Mouse (Mus musculus) spleen, adult 18-20 months (tissue): ENCODE data around the gene Itgb2l.

Experiments
- DNase-seq, 2 experiments: peaks; one replicate each; pipeline ENCODE4 v3.0.0; 2022; ENCODE audit warnings: mixed read lengths in 2 of 2

Gene Itgb2l

DNA sequence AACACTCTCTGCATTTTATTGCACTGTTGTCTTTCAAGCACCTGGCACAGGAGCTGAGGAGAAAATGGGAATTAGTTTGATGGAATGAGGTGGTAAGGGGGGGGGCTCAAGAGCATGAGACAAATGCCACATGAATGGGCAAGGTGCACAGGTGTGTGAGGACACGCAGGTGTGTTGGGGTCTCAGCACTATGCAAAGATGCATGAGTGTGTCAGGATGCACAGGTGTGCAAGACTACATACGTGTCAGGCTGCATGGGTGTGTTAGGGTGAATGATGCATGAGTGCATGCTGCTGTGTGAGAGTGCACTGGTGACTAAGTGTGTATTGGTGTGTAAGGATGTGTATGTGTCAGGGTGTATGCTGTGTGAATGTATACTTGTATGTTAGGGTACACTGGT is 18.4 kb downstream of the Itgb2l start:
- no peak for DNase-seq

DNA sequence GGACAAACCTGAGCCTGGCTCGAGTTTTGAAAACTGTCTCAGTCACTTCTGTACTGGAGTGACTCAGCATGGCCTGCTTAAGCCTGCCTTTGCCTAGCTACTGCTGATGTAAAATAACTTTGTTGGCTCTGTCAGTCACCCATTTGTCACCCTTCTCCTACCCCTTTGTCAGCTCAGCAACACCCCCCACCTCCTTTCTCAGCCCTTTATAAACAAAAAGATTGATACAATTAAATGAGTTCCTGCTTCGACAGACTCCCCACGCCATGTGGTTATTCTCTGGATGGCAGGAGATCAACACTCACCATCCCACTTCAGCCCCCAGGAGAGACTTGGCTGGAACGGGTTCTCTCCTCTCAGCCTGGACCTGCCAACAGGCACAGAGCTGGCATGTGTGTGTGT is 35.4 kb downstream of the Itgb2l start:
- DNase-seq: no peak

DNA sequence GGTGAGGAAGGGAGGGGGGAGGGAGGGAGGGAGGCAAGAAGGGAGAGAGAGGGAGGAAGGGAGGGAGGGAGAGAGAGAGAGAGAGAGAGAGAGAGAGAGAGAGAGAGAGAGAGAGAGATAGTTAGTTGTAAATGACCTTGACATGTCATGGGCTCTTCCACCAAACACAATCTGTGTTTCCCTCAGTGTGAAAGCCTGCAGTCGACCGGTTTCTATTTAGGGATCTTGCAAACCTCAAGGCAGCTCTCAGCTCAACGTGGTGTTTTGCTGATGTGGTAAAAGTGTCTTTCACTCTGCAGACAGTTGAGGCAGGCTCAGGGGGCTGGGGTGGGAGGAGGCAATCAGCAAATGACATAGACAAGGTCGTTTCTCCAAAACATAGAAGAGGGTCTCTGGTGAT is 37.1 kb downstream of the Itgb2l start:
- no peak for DNase-seq

DNA sequence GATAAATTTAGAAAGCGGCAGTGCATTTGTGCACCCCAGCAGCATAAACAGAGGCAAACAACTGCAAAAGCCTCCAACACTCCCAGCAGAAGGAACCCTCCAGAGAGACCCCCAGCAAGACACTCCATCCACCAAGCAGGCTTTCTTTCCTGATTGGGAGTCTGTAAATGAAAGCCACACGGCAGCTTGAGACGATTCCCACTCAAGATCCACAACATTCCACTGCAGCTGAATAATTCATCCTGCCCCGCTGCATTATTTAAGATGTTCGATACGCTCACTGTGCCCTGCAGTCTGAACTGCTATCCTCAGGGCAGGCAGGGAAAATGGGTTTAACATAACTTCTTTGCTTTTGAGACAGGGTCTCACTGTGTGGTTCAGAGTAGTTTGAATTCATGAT is 41.1 kb downstream of the Itgb2l start:
- DNase-seq: no peak

DNA sequence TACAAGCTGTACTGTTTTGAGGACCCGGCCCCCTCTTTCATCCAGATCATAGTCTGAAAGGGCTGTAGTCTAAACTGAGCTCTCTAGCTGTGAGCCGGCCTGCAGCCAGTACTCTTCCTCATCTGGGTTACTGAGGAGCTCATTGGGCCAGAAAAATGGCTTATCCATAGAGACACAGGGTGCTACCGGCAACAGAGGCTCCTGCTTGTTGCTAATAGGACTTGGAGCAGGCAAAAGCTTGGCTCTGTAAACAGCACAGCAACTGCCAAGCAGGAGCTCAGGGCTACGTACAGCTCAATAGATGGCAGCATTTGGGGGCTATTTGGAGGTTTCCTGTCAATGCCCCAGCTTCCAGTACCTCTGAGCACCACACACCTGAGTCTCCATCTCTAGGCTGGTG is 43.4 kb downstream of the Itgb2l start:
- no peak for DNase-seq

DNA sequence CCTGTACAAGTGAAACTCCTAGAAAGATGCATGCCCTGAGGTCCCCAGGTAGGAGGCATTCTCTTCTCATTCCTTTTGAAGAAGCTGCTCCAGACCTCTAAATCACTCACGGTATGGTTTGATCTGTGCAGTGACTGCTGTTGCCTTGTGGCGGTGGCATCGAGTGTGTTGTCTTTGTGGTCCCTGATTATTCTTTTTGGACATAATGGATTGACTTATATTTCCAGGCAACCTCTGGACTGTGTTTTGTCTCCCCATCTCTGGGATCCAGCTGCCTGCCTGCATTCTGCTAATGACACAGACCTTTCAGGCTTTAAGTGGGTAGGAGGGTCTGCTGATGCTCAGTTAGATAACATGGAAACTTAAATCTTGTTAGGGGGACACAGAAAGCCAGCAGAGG is 44.6 kb downstream of the Itgb2l start:
- no peak for DNase-seq

DNA sequence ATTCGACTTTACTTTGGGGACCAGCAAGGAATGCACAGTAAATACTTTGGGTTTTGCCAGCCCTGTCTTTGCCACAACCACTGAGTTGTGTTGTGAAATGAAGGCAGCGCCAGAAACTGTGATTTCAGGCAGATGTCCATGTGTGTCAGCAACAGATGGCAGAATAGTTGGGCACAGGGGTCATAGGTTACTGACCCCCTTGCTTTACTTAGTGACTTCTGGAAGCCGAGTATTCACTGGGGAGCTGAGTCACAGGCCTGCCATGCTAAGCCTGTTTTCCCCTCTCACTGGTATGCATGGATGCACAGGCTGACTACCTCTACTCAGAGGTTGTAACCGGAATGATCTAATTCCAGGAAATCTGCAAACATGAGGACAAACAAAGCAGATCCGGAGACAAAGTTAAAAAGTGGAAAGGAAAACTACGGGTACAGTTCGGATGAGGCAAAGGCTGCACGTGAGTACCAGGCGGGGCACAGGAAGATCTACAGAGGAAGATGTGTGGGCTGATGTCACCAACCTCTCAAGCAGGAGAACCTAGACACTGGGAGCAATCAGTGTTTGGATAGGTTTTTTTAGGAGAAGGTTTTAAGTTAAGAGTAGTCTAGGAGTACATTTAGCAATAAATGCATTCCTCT is 47.3 kb downstream of the Itgb2l start:
- no peak for DNase-seq

DNA sequence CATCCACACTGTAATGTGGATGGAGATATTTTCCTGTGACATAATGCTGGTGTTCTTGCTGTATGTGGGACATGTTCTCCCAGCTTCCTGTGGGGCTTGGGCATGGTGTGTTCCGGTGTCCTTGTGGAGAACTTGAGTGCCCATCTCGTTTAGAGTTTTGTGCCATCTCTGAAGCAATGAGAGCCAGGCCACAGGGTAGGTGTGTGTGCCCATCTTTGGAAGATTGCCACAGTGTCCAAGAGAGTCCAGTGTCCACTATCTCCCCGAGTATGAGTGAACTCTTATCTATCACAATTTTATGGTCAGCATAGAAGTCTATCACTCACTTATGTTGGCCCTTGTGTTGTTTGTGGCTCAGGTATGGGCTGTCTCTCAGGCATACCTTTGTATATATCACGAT is 47.9 kb downstream of the Itgb2l start:
- no peak for DNase-seq

DNA sequence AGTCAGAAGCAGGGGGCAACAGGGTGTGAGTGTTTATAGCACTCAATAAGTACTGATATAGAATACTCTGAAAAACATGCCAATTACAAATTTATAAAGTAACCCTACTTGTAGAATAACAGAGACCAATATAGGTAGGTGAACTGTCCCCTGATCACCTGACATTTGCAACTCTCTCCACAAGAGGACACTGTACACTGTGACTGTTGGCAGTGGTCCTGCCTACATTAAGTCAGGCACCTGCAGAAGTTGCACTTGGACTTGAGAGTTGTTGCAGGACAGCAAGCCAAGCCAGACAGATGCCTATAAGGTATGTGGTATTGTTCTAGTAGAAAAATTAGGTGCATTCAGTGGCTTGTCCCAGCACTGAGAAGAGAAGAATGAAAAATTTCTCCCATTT is 52.3 kb downstream of the Itgb2l start:
- DNase-seq: no peak

DNA sequence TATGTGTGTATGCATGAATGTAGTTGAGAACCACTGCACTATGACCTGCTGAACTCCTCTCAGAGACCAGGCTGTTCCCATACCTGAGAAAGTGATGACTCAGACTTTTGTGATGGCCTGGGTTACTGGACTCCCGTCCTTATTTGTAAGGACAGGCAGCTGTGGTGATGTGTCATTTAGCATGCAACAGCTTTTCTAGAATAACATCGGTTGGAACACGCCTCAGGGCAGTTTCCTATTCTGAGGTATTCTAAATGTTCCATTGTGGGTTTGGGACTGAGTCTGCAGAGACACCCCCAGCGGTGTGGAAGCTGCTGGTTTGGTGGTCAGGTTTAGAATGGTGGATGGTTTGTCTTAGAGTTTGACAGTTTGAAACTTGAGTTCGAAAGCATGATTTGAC is 54.9 kb downstream of the Itgb2l start:
- no peak for DNase-seq

DNA sequence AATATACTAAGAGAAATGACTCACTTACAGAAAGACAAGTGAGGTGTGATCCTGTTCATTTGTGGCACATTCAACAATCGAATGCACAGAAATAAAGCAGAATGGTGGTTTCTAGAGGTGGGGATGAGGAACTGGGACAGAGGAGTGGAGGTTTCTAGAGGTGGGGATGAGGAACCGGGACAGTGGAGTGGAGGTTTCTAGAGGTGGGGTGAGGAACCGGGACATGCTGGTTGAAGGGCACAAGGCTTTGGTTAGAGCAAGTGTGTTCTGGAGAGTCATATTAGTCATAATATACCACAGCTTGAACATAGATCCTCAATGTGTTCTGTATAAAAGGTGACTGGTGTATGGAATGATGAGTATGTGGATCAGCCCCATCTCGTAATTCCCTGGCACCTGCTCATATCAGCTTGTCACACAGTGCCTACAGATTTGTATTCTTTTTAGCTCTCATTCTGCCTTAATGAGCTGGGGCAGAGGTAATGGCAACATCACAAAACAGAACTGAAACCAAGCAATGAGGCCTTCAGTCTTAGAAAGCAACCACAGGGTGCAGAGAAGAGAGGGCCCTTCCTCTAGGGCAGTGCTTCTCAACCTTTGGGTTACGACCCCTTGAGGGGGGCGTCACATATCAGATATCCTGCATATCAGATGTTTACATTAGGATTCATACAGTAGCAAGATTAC is 55.6 kb downstream of the Itgb2l start:
- DNase-seq: no peak

DNA sequence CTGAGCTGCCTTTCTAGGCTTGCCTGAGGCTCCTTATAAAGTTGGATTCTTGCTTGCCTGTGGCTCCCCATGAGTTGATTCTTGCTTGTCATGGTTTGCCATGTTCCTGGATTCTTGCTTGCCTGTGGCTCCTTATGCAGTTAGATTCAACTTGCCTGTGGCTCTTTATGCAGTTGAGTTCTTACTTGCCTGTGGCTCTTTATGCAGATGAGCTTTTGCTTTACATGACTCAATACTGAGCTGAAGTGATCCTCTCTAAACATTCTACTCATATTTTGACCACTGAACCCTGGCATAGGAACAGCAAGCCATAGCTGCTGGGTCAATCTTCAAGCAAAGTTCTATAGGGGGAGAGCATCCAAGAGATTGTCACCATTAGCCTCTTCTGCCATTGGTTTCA is 58.7 kb downstream of the Itgb2l start:
- DNase-seq: no peak

DNA sequence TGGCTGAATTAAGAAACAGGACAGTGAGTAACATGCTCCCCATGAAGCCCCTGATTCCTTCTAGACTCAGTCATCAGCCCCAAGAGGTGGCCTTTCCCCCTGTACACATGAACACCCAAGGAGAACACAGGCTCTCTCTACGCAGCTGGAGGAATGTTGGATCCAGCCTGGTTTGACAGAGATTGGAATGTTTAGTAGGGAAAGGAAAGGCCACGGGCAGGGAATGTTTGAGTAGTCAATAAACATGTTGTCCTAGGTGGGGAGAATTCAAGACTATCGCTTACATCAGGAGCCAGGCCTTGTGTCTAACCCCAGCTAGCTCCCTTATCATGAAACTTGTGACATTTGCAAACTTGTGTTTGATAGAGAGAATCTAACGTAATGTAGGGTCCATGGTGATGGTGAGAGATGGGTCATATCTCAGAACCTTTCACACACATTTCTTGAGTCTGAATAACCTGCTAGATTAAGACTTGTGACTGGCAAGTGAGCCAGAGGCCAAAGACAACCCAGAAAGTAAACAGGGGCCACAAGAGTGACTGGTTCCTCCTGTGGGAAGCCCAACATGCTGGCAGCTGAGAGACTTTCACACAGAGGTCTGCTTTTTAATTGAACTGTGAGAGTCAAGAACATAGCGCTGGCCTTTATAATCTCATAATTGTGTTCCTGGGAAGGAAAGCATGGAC is 60.8 kb downstream of the Itgb2l start:
- DNase-seq: no peak

DNA sequence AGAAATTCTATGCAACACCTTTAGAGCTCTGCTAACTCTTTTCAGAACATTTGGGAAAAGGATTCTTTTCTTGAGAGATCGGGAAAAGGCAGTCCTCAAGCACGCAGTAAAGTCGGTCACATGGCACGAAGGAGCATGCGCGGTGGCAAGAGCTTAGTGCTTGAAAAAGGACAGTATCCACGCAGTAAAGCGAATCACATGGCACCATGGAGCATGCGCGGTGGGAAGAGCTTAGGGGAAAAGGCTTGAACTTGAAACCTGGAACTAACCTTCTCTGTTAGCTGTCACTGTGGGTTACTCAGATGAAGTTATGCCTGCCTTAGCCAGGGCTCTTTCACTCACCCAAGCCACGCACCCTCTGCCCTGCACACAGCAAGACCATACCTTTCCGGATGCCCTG is 62.0 kb downstream of the Itgb2l start:
- DNase-seq: no peak

DNA sequence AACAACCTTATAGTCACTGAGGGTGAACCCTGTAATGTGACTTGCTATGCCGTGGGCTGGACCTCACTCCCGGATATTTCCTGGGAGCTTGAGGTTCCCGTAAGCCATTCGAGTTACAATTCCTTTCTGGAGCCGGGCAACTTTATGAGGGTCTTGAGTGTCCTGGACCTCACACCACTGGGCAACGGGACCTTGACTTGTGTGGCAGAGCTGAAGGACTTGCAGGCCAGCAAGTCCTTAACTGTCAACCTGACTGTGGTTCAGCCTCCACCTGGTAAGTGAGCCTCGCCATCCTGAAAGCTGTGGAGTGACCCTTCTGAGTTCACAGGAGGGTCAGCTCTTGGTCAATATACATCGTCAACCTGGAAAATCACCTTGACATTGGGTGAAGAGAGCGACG is 65.3 kb downstream of the Itgb2l start:
- DNase-seq: no peak

DNA sequence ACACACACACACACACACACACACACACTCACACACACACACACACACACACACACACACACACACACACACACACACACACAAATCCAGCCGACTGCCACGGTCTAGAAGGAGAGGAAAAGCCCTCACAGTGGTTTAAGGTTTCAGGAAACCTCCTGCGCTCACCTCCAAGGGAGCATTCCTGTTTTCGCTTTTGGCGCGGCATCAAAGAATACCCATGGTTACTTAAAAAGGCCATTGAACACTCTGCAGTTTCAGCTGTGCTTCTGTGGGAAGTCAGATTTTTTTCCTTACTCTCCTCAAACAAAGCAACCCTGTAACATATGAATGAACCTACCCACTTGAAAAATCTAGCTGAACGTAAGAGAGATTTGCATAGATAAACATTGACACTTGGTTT is 67.1 kb downstream of the Itgb2l start:
- DNase-seq: no peak

DNA sequence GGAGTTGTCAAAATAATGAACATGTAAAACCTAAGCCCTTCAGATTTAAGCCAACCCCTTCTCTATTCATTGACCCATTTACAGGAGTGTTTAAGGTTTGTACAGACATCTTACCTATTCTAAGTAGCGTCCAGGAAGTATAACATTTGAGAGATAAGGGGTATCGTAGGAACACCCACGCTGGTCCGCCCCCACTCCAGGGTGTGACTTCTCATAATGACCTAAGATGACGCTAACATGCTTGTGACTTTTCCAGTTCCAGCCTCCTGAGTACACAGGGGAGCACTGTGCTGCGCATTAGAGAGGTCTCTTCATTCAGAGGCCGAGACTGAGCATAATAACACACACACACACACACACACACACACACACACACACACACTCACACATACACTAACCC is 67.9 kb downstream of the Itgb2l start:
- DNase-seq: no peak

DNA sequence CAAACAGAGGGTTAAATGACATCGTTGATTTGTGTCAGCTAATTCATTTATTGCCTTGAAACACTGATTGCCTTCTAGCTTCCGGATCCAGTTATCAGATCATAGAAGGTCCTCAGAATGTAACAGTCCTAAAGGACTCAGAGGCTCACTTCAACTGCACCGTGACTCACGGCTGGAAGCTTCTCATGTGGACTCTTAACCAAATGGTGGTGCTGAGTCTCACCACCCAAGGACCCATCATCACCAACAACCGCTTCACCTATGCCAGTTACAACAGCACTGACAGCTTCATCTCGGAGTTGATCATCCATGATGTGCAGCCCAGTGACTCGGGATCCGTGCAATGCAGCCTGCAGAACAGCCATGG is 70.7 kb downstream of the Itgb2l start:
- DNase-seq: no peak
